Mouse (Mus musculus) cerebellum, adult 2 months (tissue): ENCODE data around the gene Ugt2b35. TPM values are rescaled to one million over a fixed set of nuclear protein-coding genes. Genes with fewer than 3 reads are reported as not detected.

Source experiments
- DNase-seq, 2 experiments: peaks; one replicate each; pipeline ENCODE4 v3.0.0; 2021
- H3K27ac ChIP-seq: fragments of 200-500 bp; 2 replicates; pipeline ENCODE4 v1.5.1; 2012; ENCODE audit warnings: low read length, control low read depth, inconsistent platforms; ENCODE audit not compliant: insufficient read depth
- H3K27me3 ChIP-seq: fragments of 200-500 bp; 2 replicates; pipeline ENCODE4 v1.6.1; 2012; ENCODE audit warnings: inconsistent platforms, mild to moderate bottlenecking, low read length, moderate library complexity; ENCODE audit not compliant: control insufficient read depth, insufficient read depth
- H3K4me1 ChIP-seq: fragments of 200-500 bp; 2 replicates; pipeline ENCODE4 v1.6.1; 2011; ENCODE audit warnings: low read length; ENCODE audit not compliant: control insufficient read depth, insufficient read depth
- H3K4me3 ChIP-seq: fragments of 200-500 bp; replicated peaks from 2 replicates; pipeline ENCODE3; 2011; ENCODE audit warnings: mild to moderate bottlenecking, low read depth, low read length, control low read depth; ENCODE audit not compliant: insufficient read depth
- CTCF ChIP-seq: fragments of 200-500 bp; IDR thresholded peaks from 2 replicates; pipeline ENCODE4 v1.5.1; 2011; ENCODE audit warnings: low read depth, mild to moderate bottlenecking, control low read depth, low read length, moderate library complexity, borderline replicate concordance; ENCODE audit not compliant: insufficient read depth
- POLR2A ChIP-seq: fragments of 200-500 bp; IDR thresholded peaks from 2 replicates; pipeline ENCODE4 v1.6.1; 2011; ENCODE audit warnings: low read length, control low read depth, borderline replicate concordance; ENCODE audit not compliant: insufficient read depth
- WGBS: fragments of 180-500 bp; shearing (Covaris S2); methylation state at CpG from one replicate; pipeline ENCODE4 v1.1.7; 2018; 5-methylcytosine and 5-hydroxymethylcytosine counted together
- polyA plus RNA-seq: library from polyadenylated mRNA; depleted of rRNA; stranded (reverse); fragments of >200 nt; gene quantifications from 2 replicates; pipeline ENCODE4 v1.2.3, GENCODE M21; 2012; rRNA removed

Ugt2b35 gene
- polyA plus RNA-seq, 1 experiment: not detected

DNA sequence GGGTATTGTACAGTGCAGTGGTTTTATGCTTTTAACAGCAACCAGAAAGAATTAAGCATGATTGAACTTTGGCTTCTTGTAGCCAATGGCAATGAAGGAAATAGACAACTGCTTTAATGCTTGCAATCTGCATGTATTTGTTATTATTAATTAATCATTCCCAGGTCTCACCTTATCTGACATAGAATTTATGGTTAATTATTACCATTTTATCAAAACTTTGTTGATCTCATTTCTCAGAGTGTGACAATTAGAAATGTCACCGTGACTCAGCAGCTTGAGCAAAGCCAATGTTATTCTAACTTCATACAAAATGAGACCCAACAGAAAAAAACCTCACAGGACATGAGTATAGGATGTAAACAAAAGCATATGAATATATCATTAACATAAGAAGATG, 30.0 kb downstream of the Ugt2b35 start:
- Histone ChIP-seq H3K4me3 (no peak overlapping the region), H3K4me1 (no peaks in the 10 kb centered on the region), H3K27me3 (no peaks in the 10 kb centered on the region), H3K27ac (no peak overlapping the region)
- 83% methylated on average over 1 of the region's 1 CpGs for WGBS
- DNase-seq: no peak
- TF ChIP-seq POLR2A: no peak
- no peak for TF ChIP-seq CTCF

Other genes with a start within 250 kb of the Ugt2b35 start
- gene Ythdc1, start 196.6 kb upstream of the Ugt2b35 start, polyA plus RNA-seq: 64.7 and 68.9 TPM in 2 replicates
- not detected in 2 replicates for gene Ugt2b34, start 93.9 kb upstream of the Ugt2b35 start, polyA plus RNA-seq
- gene Ugt2b1, start 74.3 kb upstream of the Ugt2b35 start, polyA plus RNA-seq: not detected in 2 replicates
- gene Ugt2b36, start 91.7 kb downstream of the Ugt2b35 start, polyA plus RNA-seq: not detected in 2 replicates
- gene Ugt2b5, start 139.5 kb downstream of the Ugt2b35 start, polyA plus RNA-seq: 0.15 and 0.17 TPM in 2 replicates